ENCODE assay signal across 8 mouse cellular contexts in the genomic region with DNA sequence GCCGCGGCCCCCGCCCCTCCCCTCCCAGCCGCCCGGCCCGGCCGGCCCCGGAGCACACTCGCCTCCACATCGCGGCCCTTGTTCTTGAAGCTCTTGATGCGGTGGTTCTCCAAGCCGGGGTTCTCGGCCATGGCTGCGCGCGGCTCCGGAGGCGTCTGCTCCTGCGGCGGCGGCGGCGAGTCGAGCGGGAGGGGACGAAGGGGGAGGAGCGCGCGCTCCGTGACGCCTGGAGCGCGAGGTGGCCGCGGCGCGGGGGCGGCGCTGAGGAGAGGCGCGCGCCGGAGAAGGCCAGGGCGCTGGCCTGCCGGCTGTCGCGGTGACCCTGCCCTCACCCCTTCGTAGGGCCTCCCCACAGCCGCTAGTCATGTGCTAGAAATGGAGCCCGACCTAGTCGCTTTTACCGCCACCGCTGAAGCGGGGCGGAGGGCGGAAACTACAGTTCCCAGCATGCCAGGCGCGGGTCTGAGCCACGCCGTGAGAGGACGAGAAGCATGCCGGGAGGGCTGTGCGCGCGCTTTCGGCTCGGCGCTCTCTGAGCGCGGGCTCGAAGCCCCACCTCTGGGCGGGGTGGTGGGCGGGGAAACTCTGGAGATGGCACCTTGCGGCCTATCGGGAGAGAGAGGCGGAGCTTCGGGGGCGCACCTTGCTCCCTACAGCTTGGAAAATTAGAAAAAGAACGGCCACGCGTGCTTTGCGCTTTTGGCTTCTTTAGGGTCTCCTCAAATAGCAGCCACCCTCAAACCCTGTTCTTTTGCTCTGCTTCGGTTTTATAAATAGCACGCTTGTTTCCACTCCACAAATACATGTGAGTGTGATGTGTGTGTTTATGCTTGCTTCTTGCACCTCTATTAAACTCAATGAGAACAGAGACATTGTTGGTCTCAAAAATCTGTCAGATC. TPM values are rescaled to one million over a fixed set of nuclear protein-coding genes. Genes with fewer than 3 reads are reported as not detected.
A peak's percentile ranks its signal among the peaks of the same experiment; 100 is the strongest.
DNase-seq lines count a peak whose midpoint lies in the region; ATAC-seq lines count a peak whose summit lies in the region.

A gene (minus strand): TSS at position 214 of the 899 bp plus-strand sequence.

- peak within 1 kb of the TSS; percentile 94 for H3K9ac ChIP-seq in hindbrain, embryonic 12.5 days

- H3K4me1 ChIP-seq in hindbrain, embryonic 12.5 days: peaks cover 17% of the 10 kb centered on the region

- no peaks in the 10 kb centered on the region for H3K9me3 ChIP-seq in hindbrain, embryonic 12.5 days (replicated peaks)

- WGBS in hindbrain, embryonic 12.5 days: under 1% methylated on average over 66 of the region's 85 CpGs

- no peaks in the 10 kb centered on the region for H3K27me3 ChIP-seq in hindbrain, embryonic 12.5 days

- peak; percentile 99 for ATAC-seq in hindbrain, embryonic 12.5 days (ENCODE audit: low FRiP score)

- H3K4me3 ChIP-seq in hindbrain, embryonic 12.5 days: peak within 1 kb of the TSS; percentile 93

- H3K27ac ChIP-seq in hindbrain, embryonic 12.5 days: peak within 1 kb of the TSS; percentile 100

- no peaks in the 10 kb centered on the region for H3K36me3 ChIP-seq in hindbrain, embryonic 12.5 days

- peak within 1 kb of the TSS; percentile 57 for H3K4me2 ChIP-seq in hindbrain, embryonic 12.5 days (replicated peaks)

- DNase-seq in NIH3T3 (ENCODE audit: low read depth): peak; percentile 98
- peak; percentile 99 to 100 for DNase-seq in cerebellum, postnatal 10 days
- peak; percentile 94 to 95 for DNase-seq in frontal cortex, postnatal 10 days (ENCODE audit: low spot score in 2 of 2)
- DNase-seq in layer of hippocampus, postnatal 14 days (ENCODE audit: low spot score in 2 of 2): peak; percentile 96 to 97
- peak; percentile 98 for DNase-seq in lung, postnatal 14 days
- DNase-seq in retina, adult 2 months (ENCODE audit: low read depth, low spot score): peak; percentile 94
- peak; percentile 96 to 97 for DNase-seq in thymus, postnatal 36 days

RNA-seq across cellular contexts. Expression of the gene that starts here (rescaled TPM):
- polyA plus RNA-seq in hindbrain, embryonic 12.5 days (2016; fragmentation: Nextera tagmentation; extraction: Ambion mirVana): 80.7 and 87.1 TPM in 2 replicates
- 10 to 100 TPM; 68.1 to 70.1 TPM for total RNA-seq in layer of hippocampus, postnatal 14 days (2021)

Comparison
In these comparisons a context has a peak if more than half of its experiments do, and no peak if none do; other contexts are left out.
1. Peak in every context shown above with its lines: DNase-seq, ATAC-seq, H3K4me3 ChIP-seq and H3K27ac ChIP-seq.